Mouse (Mus musculus): Measurements from ENCODE around the gene Ust.

Ust gene

DNA sequence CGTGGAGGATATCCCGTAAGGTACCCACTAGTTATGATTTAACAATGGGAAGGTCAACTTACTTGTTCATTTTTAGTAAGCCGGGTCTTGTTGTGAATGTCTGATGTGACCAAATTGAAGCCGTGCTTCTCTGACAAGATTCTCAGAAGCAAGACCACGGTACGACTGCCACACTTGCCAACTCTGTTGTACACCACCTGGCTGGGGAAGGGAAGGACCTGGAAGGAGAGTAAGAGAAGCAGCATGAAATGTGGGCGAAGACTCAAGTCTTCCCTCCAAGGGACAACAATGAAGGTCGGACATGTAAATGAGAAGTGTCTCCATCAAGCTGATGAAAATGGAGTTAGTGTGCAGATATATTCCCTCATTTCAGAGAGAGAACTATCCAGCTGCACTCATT is 188.6 kb downstream of the Ust start:
- no peak for DNase-seq (ENCODE audit: low spot score in 2 of 2)

DNA sequence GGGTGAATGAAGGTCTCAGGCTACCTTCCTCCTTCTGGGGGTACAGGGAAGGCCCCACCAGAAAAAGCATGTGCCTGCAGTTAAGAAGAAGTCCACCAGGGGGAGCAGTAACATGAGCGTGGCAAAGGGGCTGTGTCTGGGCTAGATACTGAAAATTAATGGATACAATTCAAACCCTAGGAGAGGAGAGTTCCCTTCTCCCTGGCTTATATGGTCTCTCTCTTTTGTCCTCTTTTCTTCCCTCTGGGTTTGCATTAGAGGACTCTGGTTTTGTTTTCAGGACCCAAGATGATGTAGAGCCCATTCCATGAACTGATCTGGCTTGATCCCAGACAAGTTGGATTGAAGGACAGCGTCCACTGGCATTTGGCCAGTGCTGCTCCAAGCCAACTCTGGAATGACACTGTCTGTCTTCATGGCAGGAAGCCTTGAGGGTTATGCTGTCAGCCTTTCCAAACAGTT is 195.3 kb downstream of the Ust start:
- peak in 1 of 2 experiments; percentile 43 for DNase-seq (ENCODE audit: low spot score in 2 of 2)

DNA sequence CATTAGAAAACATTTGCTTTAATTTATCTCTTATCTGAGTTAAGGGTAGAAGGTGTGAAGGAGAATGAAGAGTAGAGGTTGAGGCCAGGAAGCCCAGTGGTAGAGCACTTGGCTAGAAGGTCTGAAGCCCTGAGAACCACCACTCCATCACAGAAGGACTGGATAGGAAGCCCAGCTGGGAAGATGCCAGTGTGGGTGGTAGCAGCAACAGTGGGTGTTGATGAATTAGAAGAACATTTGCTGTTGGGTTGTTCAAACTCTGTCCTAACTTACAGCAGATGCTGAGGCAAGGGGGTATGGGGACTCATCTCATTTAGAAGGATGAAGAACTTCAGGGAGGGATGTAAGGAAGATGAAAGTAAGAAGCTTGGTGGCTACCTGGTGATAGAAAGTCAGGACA is 197.9 kb downstream of the Ust start:
- no peak for DNase-seq (ENCODE audit: low spot score in 2 of 2)

DNA sequence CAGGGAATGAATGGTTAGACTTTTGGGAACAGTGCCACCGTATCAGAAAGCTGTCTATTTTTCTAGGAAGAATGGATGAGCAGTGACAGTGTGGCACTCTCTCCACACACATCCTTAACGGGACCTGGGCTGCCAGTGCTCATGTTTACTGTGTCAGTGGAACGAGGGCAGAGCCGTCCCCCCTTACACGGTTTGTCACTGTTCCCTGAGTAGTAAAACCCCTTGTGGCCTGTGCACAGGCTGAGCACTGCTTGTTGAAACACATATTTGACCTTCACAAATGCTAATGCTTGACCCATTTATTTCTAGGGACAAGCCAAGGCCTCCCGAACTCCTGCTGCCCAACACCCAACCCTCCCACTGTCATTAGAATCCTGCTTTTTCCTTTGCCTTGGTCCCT is 209.2 kb downstream of the Ust start:
- no peak for DNase-seq (ENCODE audit: low spot score in 2 of 2)

DNA sequence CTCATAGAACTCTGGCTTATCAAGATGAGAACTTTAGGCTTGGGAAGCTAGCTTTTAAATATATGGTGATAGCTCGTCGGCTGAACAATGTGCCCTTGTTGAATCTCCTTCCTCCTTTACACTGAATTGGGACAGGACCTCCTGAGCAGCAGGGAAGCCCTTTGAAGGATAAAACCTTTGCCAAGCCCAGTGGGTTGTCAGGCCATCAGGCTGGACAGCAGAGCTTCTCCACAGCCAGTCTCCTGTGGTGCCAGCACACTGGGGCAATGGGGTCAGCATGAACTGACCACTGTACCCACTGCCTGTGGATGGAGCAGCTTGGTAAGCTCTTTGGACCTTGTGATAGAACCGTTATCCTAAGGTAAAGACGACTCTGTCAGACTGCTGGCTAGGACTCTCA is 214.4 kb downstream of the Ust start:
- no peak for DNase-seq (ENCODE audit: low spot score in 2 of 2)

DNA sequence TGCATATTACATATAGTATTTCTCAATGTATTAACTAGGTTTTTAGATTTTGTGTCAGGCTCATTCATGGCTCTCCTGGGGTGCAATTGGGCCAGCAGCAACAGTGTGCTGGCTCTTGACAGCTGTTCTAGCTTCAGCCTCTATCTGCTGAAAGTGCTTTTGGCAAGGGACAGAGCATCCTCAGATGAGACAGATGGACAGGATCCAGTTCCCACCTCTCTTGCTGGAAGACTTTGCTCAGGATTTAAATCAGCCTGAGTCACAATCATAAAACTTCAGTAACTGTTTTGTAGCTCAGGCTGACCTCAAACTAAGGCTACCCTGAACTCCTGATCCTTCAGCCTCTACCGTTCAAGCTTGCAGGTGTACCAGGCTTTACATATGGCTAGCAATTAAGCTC is 219.5 kb downstream of the Ust start:
- no peak for DNase-seq (ENCODE audit: low spot score in 2 of 2)

DNA sequence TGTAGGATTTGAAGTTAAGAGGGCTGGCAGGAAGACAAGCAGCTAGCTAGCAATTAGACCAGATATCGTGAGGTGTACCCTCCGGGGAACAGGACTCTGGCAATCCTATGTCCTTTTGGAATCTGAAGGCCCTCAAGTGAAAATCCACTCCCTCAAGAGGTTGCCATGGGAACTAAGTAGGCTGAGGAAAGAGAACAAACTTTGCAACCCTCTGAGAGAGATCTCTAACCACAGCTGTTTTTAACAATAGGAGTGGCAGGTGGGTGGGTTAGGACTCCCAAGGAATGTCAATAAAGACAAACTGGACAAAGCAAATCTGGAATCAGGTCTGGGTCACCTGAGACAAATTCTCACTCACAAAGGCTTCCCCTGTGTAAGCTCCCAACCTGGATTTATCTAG is 221.4 kb downstream of the Ust start:
- DNase-seq (ENCODE audit: low spot score in 2 of 2), result no peak

DNA sequence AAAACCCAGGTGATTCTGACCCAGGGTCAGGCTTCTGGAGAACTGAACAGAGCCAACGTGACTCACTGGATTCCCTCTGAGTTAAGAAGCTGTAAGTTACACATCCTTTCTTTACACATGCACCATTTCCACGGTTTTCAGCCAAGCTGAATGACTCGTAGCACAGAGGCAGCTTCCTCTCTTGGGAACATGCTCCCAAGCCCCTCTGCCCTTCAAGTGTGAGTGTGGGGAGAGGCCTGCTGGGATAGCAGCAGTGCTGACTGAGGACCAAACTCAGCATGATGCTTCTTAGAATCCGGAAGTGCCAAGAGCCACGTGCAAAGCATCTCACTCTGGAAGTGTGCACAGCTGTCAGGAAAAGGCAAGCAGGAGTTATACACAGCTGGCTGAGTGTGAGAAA is 228.0 kb downstream of the Ust start:
- DNase-seq (ENCODE audit: low spot score in 2 of 2), result no peak

DNA sequence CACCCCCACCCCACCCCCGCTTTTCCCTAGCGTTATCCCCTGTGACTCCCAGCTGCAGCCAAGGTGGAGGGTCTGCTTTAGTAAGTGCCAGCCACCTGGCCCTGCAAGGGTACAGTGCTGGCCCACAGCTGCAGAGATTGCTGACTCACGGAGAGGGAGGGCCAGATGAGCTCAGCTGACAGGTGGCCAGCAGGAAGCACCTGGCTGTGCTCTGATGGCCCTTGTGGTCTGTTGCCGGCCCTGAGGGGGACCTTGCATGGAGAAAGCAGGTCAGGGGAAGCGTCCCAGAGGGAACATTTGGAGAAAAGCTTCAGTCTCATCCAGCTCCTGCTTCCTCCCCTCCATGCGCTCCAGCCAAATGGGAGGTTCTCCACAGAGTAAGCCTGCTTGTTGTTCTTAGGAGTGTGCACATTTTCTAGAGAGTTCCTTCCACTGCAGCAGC is 231.3 kb downstream of the Ust start:
- no peak for DNase-seq (ENCODE audit: low spot score in 2 of 2)

DNA sequence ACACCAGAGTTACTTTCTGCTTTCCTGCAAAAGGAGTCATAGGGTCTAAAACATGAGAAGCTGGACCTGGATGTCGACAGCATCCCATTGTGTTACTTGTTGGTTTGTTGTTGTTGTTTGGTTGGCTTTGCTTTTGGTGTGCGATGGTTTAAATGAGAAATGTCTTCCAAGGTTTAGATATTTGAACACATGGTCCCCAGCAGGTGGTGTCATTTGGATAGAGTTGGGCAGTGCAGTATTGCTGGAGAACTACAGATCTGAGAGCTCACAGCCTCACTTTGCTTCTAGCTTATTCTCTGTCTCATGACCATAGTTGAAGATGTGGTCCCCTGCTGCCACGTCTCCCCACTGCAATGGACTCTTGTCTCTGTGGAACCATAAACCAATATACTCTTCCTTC is 234.6 kb downstream of the Ust start:
- DNase-seq (ENCODE audit: low spot score in 2 of 2), result no peak

DNA sequence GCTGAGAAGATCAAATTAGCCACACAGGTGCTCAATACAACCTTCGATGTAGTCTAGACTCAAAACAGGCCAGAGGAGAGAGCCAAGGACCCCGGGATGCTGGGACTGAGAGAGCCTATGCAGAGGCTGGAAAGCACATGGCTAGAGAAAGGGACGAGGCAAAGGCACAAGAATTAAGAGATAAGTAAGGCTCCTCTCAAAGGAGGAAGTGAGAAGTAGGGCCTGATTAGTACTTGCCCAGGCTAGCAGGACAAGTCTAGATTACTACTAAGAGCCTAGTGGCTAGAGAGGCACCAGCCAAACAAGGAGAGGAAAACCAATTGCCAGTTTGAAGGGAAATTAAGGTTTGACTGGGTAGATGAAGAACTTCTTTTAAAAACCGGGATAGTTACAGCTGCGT is 241.5 kb downstream of the Ust start:
- no peak for DNase-seq (ENCODE audit: low spot score in 2 of 2)

DNA sequence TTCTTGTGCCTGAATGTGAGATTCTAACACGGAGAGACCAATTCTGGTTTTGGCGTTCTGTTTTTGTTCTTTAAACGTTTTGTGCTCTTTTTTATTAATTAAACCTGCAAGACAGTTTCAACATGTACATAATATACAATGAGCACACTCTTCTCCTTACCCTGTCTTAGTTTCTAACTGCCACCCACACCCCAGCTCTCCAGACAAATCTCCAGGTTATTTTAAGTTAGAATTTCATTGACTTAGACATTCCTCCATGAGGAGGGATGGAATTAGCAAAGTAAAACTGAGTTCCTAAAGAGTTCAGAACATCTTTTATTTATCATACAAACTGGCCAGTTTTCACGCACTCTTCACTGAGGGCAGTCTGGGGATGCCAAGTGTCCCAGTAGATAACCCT is 248.9 kb downstream of the Ust start:
- DNase-seq (ENCODE audit: low spot score in 2 of 2), result no peak

DNA sequence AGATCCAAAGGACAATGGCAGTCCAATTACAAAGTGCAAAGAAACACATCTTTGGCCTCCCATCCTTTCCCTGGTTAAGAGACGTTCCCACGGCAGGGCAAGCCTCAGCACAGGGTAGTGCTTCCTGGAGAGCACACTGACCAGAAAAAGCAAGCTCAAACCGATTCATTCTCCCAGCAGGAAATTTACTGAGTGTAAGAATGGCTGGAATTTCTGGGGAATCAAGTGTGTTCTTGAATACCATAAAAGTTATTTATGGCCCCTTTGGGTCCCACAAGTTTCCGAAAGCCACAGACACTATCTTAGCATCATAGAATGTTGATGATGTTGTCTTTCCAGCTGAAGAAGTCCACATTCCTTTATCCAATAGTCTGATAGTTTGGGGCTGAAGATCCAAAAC is 258.9 kb downstream of the Ust start:
- no peak for DNase-seq (ENCODE audit: low spot score in 2 of 2)

DNA sequence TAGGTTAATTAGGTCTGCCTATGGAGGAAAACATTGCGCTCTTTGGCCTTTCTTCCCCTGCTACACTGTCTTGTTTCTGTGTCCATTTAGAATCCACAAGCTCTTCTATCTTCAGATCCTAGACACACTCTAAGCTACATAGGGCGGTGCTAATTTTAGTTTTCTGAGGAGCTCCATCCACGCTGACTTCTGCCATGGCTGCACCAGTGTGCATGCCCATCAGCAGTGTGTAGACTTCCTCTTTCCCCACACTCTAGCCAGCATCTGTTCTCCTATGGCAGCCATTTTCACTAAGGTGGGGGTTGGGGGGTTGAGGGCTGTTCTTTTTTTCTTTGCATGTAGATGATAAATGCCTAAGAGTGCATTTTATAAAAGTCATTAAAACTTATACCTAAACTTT is 268.6 kb downstream of the Ust start:
- no peak for DNase-seq (ENCODE audit: low spot score in 2 of 2)

DNA sequence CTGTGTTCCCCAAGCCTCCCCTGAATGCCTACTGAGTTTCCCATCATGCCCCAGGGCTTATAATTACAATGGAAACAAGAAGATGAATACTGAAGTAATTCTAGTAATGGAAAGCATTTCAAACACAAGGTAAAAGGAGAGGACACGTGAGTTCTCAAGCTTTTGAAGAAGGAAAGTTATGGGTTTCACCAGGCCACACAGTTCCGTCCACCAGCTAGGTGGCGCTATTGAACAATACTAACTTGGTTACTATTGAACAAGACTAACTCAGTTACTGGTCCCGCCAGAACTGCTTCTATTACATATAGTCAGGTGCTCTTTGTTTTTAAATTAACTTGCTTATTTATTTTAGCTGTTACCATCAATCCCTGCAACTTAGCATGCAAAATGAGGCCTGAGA is 276.3 kb downstream of the Ust start:
- peak in 1 of 2 experiments; percentile 62 for DNase-seq (ENCODE audit: low spot score in 2 of 2)

DNA sequence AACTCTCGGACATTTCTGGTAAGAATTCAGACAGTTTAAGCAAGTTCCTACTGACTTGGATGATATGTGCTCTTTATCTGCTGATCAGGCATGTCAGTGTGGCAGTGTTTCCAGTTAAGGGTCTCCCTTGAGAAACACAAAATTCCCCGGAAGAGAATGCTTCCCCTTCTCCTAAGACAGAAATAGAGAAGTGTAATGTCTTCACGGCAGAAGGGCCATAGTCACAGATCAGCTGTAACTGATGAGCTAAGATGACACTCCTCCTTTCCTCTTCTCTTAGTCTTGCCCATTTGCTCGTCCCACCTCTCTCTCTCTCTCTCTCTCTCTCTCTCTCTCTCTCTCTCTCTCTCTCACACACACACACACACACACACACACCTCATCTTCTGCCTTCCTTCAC is 277.9 kb downstream of the Ust start:
- no peak for DNase-seq (ENCODE audit: low spot score in 2 of 2)

DNA sequence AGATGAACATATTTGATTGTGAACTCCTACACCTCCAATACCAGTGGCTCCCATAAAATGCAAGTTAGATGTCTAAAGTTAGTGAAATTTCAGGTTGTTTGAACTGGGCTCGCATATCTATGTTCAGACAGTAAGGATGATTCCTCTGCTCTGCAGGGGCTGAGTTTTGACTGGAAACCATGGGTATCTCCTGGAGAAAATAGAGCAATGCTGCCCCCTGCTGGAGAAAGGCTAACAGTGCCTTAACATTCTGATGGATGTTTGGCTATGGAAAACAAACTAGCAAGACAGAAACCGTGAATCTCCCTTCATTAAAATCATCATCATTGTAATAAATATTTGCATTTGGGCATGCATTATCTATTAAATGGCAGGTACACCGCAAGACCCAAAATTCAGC is 278.4 kb downstream of the Ust start:
- DNase-seq (ENCODE audit: low spot score in 2 of 2), result peak; percentile 31 to 78

DNA sequence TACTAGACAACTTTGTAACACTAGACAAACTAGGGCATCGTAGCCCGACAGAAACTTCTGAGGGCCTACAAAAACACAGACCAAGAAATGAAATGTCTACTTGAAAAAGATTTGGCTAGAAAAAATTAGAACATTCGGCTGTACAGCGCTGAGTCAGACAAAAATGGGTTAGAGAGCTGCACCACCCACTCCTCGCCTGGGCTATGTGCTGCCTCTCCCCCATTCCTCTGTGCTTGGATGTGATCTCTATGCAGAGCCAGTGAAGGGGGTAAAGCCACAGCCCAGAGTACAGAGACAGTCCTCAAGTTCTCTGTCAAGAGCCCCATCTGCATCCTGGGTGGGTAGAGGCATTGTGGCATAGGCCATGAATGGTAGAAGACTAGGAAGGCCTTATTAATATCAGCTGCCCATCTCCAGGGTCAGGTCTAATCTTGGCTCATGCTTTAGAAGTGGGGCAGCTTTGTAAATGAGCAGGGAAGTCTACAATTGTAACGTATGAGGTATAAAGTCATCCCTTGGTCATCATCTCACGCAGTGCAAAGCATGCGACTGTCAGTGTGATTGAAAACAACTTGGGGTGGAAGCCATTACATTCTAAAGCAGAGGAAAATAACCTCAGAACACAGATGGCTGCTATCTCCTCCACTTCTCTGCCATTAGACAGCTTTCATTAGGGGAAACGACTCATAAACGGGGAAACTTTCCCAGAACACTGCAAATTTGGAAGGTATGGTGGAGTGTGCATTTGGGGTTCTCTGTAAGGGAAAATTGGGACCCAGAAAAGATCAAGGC is 281.6 kb downstream of the Ust start:
- DNase-seq (ENCODE audit: low spot score in 2 of 2), result peak in 1 of 2 experiments; percentile 18

DNA sequence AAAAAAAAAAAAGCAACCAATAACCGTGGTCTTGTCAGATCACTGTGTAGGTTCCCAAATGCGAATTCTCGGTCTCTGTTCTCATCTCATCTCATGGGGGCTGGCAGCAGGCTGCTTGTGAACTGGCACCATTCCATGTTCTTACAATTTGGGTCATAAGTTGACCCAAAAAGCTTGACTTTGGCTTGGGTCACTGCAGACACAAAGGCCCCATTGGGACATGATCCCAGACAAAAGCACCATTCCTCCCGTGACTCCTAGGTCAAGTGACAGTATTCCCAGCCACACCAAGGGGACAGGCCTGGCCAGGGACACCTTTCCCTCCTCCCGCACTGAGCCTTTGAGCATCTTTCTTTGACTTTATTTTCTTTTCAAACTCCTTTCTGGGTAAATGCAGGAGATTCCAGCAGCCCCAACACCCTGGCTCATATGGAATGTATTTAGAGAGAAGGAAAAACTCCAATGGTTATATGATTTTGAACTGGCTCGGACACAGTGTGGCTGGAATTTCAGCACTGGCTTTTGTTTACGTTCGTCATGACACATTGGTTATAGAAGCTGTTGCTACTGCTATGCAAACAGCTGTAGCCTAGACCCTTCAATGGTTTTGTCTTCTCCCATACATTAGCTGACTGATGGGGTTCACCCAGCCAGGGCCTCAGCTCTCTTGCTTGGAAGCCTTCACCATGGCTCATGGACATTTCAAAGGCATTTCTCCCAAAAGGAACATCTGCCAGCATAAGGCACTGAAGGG is 285.3 kb downstream of the Ust start:
- no peak for DNase-seq (ENCODE audit: low spot score in 2 of 2)

DNA sequence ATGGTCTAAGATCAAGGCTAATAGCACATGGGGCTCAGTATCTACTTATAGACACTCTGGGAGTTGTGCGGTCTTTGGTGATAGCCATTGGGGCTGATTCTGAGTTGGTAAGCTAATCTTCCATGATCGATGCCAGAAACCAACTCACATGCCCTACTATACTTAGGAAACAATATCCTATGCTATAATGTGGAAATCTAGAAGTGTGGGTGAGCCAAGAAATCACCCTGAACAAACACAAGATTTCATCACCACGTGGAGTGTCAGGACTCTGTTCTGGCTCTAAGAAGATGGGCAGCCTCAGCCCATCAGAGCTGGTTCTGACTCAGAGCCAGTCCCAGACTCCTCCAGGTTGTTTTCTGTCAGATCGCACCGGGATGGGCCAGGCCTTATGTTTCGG is 286.1 kb downstream of the Ust start:
- no peak for DNase-seq (ENCODE audit: low spot score in 2 of 2)

DNA sequence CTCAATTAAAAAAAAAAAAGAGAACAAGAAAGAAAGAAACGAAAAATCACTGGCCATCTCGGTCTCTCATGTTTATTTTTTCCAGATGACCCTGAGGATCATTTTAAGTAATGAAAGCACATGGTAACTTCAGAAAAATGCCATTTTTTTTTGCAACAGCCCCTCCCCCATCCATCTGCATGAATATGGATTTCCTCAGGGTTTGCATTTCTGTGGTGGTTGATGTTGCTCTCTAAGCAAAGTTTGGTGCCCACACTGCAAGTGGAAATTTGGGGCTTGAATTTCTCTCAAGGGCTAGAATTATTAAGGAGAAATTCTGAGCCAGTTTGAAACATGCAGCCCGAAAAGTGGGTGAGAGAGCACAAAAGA is 290.3 kb downstream of the Ust start:
- DNase-seq (ENCODE audit: low spot score in 2 of 2), result no peak

DNA sequence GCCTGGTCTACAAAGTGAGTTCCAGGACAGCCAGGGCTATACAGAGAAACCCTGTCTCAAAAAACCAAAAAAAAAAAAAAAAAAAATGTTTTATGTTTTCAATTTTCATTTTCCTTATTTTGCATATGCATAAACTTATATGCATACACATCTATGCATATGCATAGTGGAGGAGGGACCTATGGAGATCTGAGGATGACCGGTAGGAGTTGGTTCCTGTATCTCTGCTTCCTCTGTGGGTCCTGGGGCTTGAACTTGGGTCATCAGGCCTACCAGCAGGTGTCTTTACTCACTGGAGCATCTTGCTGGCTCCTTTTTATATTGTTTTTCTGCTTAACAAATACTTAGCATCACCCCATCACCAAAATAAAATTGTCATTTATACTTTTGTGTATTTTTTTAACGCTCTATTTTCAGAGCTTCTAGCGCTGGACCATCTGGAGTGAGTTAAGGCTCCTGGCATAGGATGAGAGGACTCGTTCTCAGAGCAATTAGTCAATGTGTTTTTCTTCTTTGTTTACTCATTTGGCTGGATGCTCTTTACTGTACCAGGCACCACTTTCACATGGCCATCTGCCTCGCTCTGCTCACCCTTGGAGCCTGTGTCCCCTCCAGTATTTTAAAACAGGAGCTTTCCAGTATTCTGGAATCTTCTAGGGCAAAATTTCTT is 290.8 kb downstream of the Ust start:
- DNase-seq (ENCODE audit: low spot score in 2 of 2), result peak in 1 of 2 experiments; percentile 17

DNA sequence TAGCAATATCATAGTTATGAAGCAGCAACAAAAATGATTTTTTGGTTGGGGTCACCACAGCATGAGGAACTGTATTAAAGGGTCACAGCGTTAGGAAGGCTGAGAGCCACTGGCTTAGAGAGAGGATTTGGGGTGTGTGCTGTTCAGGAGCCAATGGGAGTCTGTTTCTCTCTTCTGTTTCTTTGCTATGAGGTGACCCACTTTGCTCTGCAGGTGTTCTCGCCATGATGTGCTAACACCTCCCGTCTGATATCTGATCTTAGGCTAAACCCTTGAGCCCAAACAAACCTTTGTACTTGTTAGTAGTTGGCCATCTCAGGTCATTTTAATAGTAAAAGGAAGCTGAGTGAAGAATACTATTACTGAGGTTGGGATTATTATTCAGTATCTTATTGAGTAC is 292.0 kb downstream of the Ust start:
- no peak for DNase-seq (ENCODE audit: low spot score in 2 of 2)
